Comparison of ENCODE assay signal across 25 mouse cellular contexts in genomic region chr17:42582281-42583028, GRCm38 (mm10). TPM values are rescaled to one million over a fixed set of nuclear protein-coding genes. Genes with fewer than 3 reads are reported as not detected.
DNase-seq lines count a peak whose midpoint lies in the region; ATAC-seq lines count a peak whose summit lies in the region.
"Had no signal": no experiment of that assay in that cellular context is flagged by ENCODE, and none has a peak within 500 bp of the region (broad histone marks: within the 10 kb centered on the region; RNA-seq: fewer than 3 reads in every experiment).

No protein-coding gene starts in this region.

- H3K4me2 ChIP-seq in hindbrain, embryonic 14.5 days (replicated peaks) = no peak overlapping the region
- no peak overlapping the region for H3K4me2 ChIP-seq in hindbrain, embryonic 12.5 days (replicated peaks)
- H3K4me2 ChIP-seq in forebrain, embryonic 14.5 days (ENCODE audit: low read length) = no peak overlapping the region
- no peak overlapping the region for H3K4me2 ChIP-seq in midbrain, embryonic 12.5 days (replicated peaks)
- H3K4me2 ChIP-seq in neural tube, embryonic 15.5 days = no peak overlapping the region
- H3K4me2 ChIP-seq: embryonic facial prominence, embryonic 12.5 days; heart, embryonic 11.5 days; limb, embryonic 15.5 days; liver, embryonic 15.5 days had no signal

- no peaks in the 10 kb centered on the region for H3K27me3 ChIP-seq in hindbrain, embryonic 14.5 days (ENCODE audit: control insufficient read depth, insufficient read depth, low read length)
- H3K27me3 ChIP-seq in hindbrain, embryonic 12.5 days = no peaks in the 10 kb centered on the region
- no peaks in the 10 kb centered on the region for H3K27me3 ChIP-seq in forebrain, embryonic 14.5 days (replicated peaks; ENCODE audit: control insufficient read depth, insufficient read depth, low read length)
- H3K27me3 ChIP-seq in midbrain, embryonic 12.5 days = no peaks in the 10 kb centered on the region
- no peaks in the 10 kb centered on the region for H3K27me3 ChIP-seq in neural tube, embryonic 15.5 days (replicated peaks)
- H3K27me3 ChIP-seq: embryonic facial prominence, embryonic 12.5 days; limb, embryonic 15.5 days; liver, embryonic 15.5 days had no signal

- DNase-seq in hindbrain, embryonic 14.5 days (ENCODE audit: low spot score) = peak; percentile 41
- DNase-seq in forebrain, embryonic 14.5 days (ENCODE audit: low spot score) = peak; percentile 45
- DNase-seq in lung, postnatal 25 days (ENCODE audit: low spot score) = no peak
- DNase-seq in embryo, embryonic 10 days (ENCODE audit: low spot score) = no peak
- DNase-seq: adrenal gland, adult 2 months; B cell, adult 2 months; cerebellum, adult 9-10 months; gastrocnemius, postnatal 25 days; heart, postnatal 14 days; kidney, adult 8-10 months; kidney, postnatal 14 days; right cerebral cortex, postnatal 25 days; thymus, postnatal 4 days had no signal

- 17% methylated on average over 1 of the region's 1 CpGs for WGBS in hindbrain, embryonic 14.5 days
- 44% methylated on average over 1 of the region's 1 CpGs for WGBS in hindbrain, embryonic 12.5 days
- WGBS in forebrain, embryonic 14.5 days = 23% methylated on average over 1 of the region's 1 CpGs
- 27% methylated on average over 1 of the region's 1 CpGs for WGBS in midbrain, embryonic 12.5 days
- WGBS in neural tube, embryonic 15.5 days = 15% methylated on average over 1 of the region's 1 CpGs

- H3K4me1 ChIP-seq in hindbrain, embryonic 14.5 days (replicated peaks; ENCODE audit: control insufficient read depth, insufficient read depth, low read length) = no peaks in the 10 kb centered on the region
- H3K4me1 ChIP-seq in hindbrain, embryonic 12.5 days = no peaks in the 10 kb centered on the region
- 0 out of 2 replicates have a peak, but pooled peaks cover 4% of the 10 kb centered on the region for H3K4me1 ChIP-seq in forebrain, embryonic 14.5 days (ENCODE audit: control insufficient read depth, insufficient read depth, low read length)
- H3K4me1 ChIP-seq in midbrain, embryonic 12.5 days = 0 out of 2 replicates have a peak, but pooled peaks cover 4% of the 10 kb centered on the region
- H3K4me1 ChIP-seq in neural tube, embryonic 15.5 days = no peaks in the 10 kb centered on the region
- H3K4me1 ChIP-seq: limb, embryonic 15.5 days; liver, embryonic 15.5 days had no signal

- peak; percentile 83 for ATAC-seq in hindbrain, embryonic 14.5 days (ENCODE audit: low FRiP score)
- ATAC-seq in hindbrain, embryonic 12.5 days (ENCODE audit: low FRiP score) = no peak
- ATAC-seq in forebrain, embryonic 14.5 days = peak; percentile 54; the same call in 1 of the 2 replicates
- ATAC-seq in midbrain, embryonic 12.5 days (ENCODE audit: low FRiP score, low read depth) = peak; percentile 44; the same call in 1 of the 2 replicates
- ATAC-seq in neural tube, embryonic 15.5 days (ENCODE audit: low FRiP score) = peak; percentile 81

- H3K36me3 ChIP-seq in hindbrain, embryonic 14.5 days (replicated peaks; ENCODE audit: control insufficient read depth, insufficient read depth) = no peaks in the 10 kb centered on the region
- no peaks in the 10 kb centered on the region for H3K36me3 ChIP-seq in hindbrain, embryonic 12.5 days
- no peaks in the 10 kb centered on the region for H3K36me3 ChIP-seq in forebrain, embryonic 14.5 days (ENCODE audit: control insufficient read depth, insufficient read depth, low read length)
- H3K36me3 ChIP-seq in midbrain, embryonic 12.5 days = no peaks in the 10 kb centered on the region
- H3K36me3 ChIP-seq in neural tube, embryonic 15.5 days = no peaks in the 10 kb centered on the region
- H3K36me3 ChIP-seq: embryonic facial prominence, embryonic 12.5 days; limb, embryonic 15.5 days; liver, embryonic 15.5 days had no signal

- H3K27ac ChIP-seq in hindbrain, embryonic 14.5 days = peak overlapping the region; percentile 29; the same call in 1 of the 2 replicates
- H3K27ac ChIP-seq in hindbrain, embryonic 12.5 days = no peak overlapping the region
- H3K27ac ChIP-seq in forebrain, embryonic 14.5 days (ENCODE audit: low read depth, low read length) = no peak overlapping the region
- no peak overlapping the region for H3K27ac ChIP-seq in midbrain, embryonic 12.5 days (replicated peaks)
- H3K27ac ChIP-seq in neural tube, embryonic 15.5 days (replicated peaks) = no peak overlapping the region
- H3K27ac ChIP-seq: embryonic facial prominence, embryonic 12.5 days; limb, embryonic 15.5 days; liver, embryonic 15.5 days had no signal

- no peak overlapping the region for H3K9ac ChIP-seq in hindbrain, embryonic 14.5 days
- H3K9ac ChIP-seq in hindbrain, embryonic 12.5 days = no peak overlapping the region
- H3K9ac ChIP-seq in forebrain, embryonic 14.5 days (ENCODE audit: low read length) = no peak overlapping the region
- no peak overlapping the region for H3K9ac ChIP-seq in midbrain, embryonic 12.5 days (replicated peaks)
- H3K9ac ChIP-seq in neural tube, embryonic 15.5 days (replicated peaks) = no peak overlapping the region
- H3K9ac ChIP-seq: embryonic facial prominence, embryonic 12.5 days; limb, embryonic 15.5 days; liver, embryonic 15.5 days had no signal

- H3K4me3 ChIP-seq in hindbrain, embryonic 14.5 days (replicated peaks; ENCODE audit: low read length) = no peak overlapping the region
- no peak overlapping the region for H3K4me3 ChIP-seq in hindbrain, embryonic 12.5 days
- no peak overlapping the region for H3K4me3 ChIP-seq in forebrain, embryonic 14.5 days (ENCODE audit: low read depth, low read length)
- H3K4me3 ChIP-seq in midbrain, embryonic 12.5 days = no peak overlapping the region
- H3K4me3 ChIP-seq in neural tube, embryonic 15.5 days (replicated peaks) = no peak overlapping the region
- H3K4me3 ChIP-seq: embryonic facial prominence, embryonic 12.5 days; erythroblast, embryonic 14.5 days; limb, embryonic 15.5 days; liver, embryonic 15.5 days had no signal

- no peaks in the 10 kb centered on the region for H3K9me3 ChIP-seq in hindbrain, embryonic 14.5 days (ENCODE audit: control insufficient read depth, low read length)
- no peaks in the 10 kb centered on the region for H3K9me3 ChIP-seq in hindbrain, embryonic 12.5 days (replicated peaks)
- H3K9me3 ChIP-seq in forebrain, embryonic 14.5 days (replicated peaks; ENCODE audit: control insufficient read depth, low read length) = no peaks in the 10 kb centered on the region
- H3K9me3 ChIP-seq in midbrain, embryonic 12.5 days = no peaks in the 10 kb centered on the region
- H3K9me3 ChIP-seq in neural tube, embryonic 15.5 days (replicated peaks) = no peaks in the 10 kb centered on the region
- H3K9me3 ChIP-seq: embryonic facial prominence, embryonic 12.5 days; limb, embryonic 15.5 days; liver, embryonic 15.5 days had no signal

RNA-seq across cellular contexts. Expression of gene Opn5, which starts 28.7 kb away (rescaled TPM):
- polyA plus RNA-seq in hindbrain, embryonic 14.5 days (2014; fragmentation: Nextera tagmentation; extraction: Ambion mirVana) = not detected in 2 replicates
- polyA plus RNA-seq in hindbrain, embryonic 12.5 days (2016; fragmentation: Nextera tagmentation; extraction: Ambion mirVana) = 0.12 TPM in 1 of 2 replicates, not detected in the other
- polyA plus RNA-seq in forebrain, embryonic 14.5 days (2014; fragmentation: Nextera tagmentation; extraction: Ambion mirVana) = not detected in 2 replicates
- 0.18 TPM in 1 of 2 replicates, not detected in the other for polyA plus RNA-seq in midbrain, embryonic 12.5 days (2016; fragmentation: Nextera tagmentation; extraction: Ambion mirVana)
- polyA plus RNA-seq in neural tube, embryonic 15.5 days (2015; fragmentation: Nextera tagmentation; extraction: Ambion mirVana) = 0.09 and 0.44 TPM in 2 replicates
- polyA plus RNA-seq: adrenal gland, adult 2 months; embryonic facial prominence, embryonic 12.5 days; erythroblast, embryonic 14.5 days; heart, embryonic 11.5 days; intestine, embryonic 14.5 days; limb, embryonic 15.5 days; liver, embryonic 15.5 days; lung, embryonic 16.5 days; spleen, adult 2 months; stomach, embryonic 14.5 days had no signal

Comparison
In these comparisons a context has a peak if more than half of its experiments do, and no peak if none do; other contexts are left out.
1. DNase-seq: peak in hindbrain, embryonic 14.5 days (single experiment) and forebrain, embryonic 14.5 days (single experiment); none in lung, postnatal 25 days (single experiment) and embryo, embryonic 10 days (single experiment).